Mouse (Mus musculus) mesoderm, embryonic 11.5 days (tissue): ENCODE data around the gene A130010J15Rik.

Source experiments
- DNase-seq: peaks from one replicate; pipeline ENCODE4 v3.0.0-alpha.2; 2012; ENCODE audit warnings: low read depth, low spot score

Gene A130010J15Rik

DNA sequence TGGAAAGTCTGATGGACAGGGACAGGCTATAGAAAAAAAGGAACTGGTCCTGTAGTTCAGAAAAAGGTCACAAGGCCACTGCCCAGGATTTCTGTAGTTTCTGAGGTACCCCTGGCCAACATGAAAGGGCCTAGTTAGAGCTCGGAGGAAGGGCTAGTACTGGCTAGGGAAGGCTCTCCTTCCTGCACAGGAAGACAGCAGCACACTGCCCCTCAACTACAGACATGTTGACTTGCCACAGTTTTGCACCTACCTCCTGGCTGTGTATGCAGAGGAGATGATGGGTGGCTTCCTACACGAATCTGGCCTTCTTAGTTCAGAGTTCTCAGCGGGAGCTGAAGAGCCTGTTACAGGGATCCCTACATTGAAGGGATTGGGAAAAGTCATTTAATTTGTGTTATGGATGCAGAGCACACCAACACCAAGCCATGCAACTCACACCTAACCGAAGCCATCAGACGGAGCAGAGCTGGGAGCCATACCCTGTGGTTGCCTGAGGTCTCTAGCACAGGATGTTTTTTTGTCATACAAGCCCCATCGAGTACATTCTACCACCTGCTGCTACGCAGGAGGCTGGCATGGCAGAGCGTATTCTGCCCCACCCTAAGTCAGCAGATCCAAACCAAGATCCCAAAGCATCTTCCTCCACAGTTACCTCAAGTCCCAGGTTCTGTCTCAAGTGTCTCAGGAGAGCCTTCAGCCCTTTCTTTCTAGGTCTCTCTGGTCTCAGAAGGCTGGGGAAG lies 33.0 kb downstream of the A130010J15Rik start:
- DNase-seq: no peak

DNA sequence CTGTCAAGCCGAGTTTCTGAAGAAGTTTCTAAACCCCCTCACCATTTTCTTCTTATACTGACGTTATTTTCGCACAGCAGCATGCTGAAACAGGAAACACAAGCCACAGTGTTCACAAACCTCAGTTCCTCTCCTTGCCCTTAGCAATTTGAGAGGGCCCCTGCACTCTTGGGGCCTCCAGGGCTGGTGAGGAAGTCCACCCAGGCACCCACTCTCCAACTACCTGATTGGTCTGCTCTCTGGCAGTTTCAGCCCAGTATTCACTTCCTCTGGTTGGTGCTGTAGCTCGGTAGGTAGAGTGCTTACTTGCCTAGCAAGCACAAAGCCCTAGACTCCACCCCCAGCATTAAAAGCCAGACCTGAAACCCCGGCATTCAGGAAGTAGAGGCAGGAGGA lies 33.5 kb downstream of the A130010J15Rik start, which contains the start of gene Traf3ip3:
TSS of gene Traf3ip3 (minus strand) at position 321 of the 396 bp plus-strand sequence.
- no peak for DNase-seq

- DNase-seq: no peak
These were observed 36.0 kb downstream of the A130010J15Rik start for GRCm38 (mm10) chr1:193203821-193204220.

- DNase-seq: no peak
These were observed 37.6 kb downstream of the A130010J15Rik start for GRCm38 (mm10) chr1:193205431-193205830.

GRCm38 (mm10) chr1:193207503-193207902 lies 39.7 kb downstream of the A130010J15Rik start, which contains the start of gene Lamb3:
Gene Lamb3, plus strand, starts transcription at chr1:193207699.
- DNase-seq: no peak

GRCm38 (mm10) chr1:193208178-193208577 lies 40.3 kb downstream of the A130010J15Rik start:
- peak; percentile 30 for DNase-seq

DNA sequence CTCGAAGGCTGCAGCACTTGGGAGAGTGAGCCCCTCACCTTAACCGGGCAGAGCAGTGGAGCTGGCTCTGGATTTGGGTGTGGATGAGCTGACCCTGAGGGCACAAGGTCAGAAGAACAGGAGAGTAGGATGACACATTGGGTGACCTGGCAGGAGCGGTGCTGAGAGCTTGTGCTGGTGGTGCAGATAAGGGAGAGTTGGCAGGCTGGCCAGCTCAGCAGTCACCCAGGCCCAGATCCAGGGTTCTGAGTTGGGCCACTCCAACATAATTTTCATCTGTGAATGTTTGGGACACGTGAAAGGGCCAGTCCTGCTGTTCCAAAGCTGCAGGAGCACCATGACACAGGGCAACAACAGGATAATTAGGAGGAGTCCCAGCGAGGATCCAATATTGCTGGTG lies 43.5 kb downstream of the A130010J15Rik start:
- DNase-seq: no peak

- no peak for DNase-seq
These were observed 46.2 kb downstream of the A130010J15Rik start for GRCm38 (mm10) chr1:193214053-193214452.

- no peak for DNase-seq
These were observed 48.2 kb downstream of the A130010J15Rik start for GRCm38 (mm10) chr1:193216000-193216399.

GRCm38 (mm10) chr1:193220408-193220807 lies 52.6 kb downstream of the A130010J15Rik start:
- no peak for DNase-seq

GRCm38 (mm10) chr1:193225531-193225930 lies 57.7 kb downstream of the A130010J15Rik start:
- DNase-seq: peak; percentile 18

- no peak for DNase-seq
These were observed 58.3 kb downstream of the A130010J15Rik start for GRCm38 (mm10) chr1:193226114-193226513.

DNA sequence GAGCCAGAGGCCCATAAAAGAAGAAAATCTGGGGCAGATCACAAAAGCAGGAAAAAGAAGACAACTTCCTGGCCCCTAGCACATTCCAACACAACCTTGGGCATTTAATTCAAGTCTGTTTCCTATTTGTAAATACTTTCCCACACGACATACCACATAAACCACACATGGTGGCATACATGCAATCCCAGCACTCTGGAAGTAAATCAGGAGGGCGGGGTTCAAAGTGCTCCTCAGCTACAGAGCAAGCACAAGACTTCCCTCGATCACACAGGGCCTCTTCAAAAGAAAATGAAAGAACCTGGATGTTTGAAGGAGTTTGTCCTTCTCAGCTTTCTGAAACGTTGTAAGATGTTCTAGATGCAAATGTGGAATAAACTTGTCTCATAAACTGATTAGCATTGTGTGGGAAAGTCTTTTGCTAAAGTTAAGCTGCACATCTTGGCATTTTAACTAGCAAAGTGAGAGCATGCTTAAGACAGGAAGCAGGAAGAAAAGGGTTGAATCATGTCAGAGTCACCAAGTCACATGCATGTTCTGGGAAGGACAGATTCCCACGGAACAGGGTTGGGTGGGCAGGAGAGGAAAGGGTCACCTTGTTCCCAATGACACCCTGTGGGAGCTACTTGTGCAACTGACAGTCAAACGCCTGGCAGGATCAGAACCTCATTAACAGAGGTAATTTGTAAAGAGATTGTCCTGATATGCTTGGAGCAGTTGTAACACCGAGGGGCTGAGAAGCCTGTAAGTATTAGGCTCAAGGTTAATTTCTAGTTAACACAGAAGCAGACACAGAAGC lies 59.1 kb downstream of the A130010J15Rik start:
- DNase-seq: no peak
